Mouse (Mus musculus): Measurements from ENCODE around the gene Zfp146. TPM values are rescaled to one million over a fixed set of nuclear protein-coding genes. Genes with fewer than 3 reads are reported as not detected.
"Not testable (repeated sequence)": the region's sequence is repeated elsewhere in the genome, so short reads cannot be mapped to it uniquely, and the experiment has no call there.

Zfp146 gene
- polyA plus RNA-seq, 1 experiment from 2014 or later, result 18.0 TPM

DNA sequence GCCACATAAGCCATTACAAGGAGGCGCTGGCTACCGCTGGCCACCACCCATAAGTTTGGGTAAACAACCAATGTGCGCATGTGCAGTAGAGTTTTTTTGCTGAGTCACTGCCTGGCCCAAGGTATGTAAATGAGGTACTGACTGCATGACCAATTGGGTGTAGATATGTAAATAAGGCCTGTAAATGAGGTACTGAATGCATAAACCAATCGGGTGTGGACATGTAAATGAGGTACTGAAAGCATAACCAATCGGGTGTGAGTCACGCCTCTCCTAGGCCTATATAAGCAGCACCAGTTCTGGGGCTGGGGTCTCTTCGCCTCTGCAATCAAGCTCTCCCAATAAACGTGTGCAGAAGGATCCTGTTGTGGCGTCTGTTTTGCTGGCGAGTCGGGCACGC, 51.6 kb downstream of the Zfp146 start:
- H3K4me3 ChIP-seq (replicated peaks; ENCODE audit: low read length); ATAC-seq; H3K27ac ChIP-seq (ENCODE audit: low read length); H3K9me3 ChIP-seq (ENCODE audit: control insufficient read depth, low read length); H3K36me3 ChIP-seq (ENCODE audit: control insufficient read depth, insufficient read depth); H3K4me2 ChIP-seq (ENCODE audit: low read length); H3K4me1 ChIP-seq (replicated peaks; ENCODE audit: control insufficient read depth, insufficient read depth, low read length); H3K27me3 ChIP-seq (replicated peaks; ENCODE audit: control insufficient read depth, insufficient read depth, low read length); H3K9ac ChIP-seq (replicated peaks; ENCODE audit: low read depth, low read length): not testable (repeated sequence)
- 93% methylated on average over 12 of the region's 12 CpGs for WGBS

DNA sequence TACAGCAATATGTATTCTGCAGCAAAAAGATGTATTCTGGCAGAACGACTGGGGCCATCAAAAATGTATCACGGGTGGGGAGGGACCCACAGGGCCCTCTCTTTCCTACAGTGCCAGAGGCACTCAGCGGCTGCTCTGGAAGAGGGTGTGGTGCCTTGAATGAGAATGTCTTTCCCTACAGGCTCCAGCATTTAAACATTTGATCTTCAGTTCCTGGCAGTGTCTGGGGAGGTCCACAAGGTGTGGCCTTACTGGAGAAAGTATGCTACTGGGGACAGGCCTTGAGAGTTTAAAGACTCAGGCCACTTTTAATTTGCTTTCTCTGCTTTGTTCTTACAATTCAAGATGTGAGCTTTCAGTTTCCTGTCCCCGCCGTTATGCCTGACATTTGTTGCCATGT, 53.5 kb downstream of the Zfp146 start:
- ATAC-seq, result no peak
- WGBS, result 97% methylated on average over 5 of the region's 5 CpGs

More for the DNA sequence above, 53.5 kb downstream of the Zfp146 start:
- no peak overlapping the region for H3K4me2 ChIP-seq (ENCODE audit: low read length)
- H3K36me3 ChIP-seq (ENCODE audit: control insufficient read depth, insufficient read depth), result no peaks in the 10 kb centered on the region
- H3K9me3 ChIP-seq (ENCODE audit: control insufficient read depth, low read length), result 0 out of 2 replicates have a peak, but pooled peaks cover 4% of the 10 kb centered on the region
- no peak overlapping the region for H3K9ac ChIP-seq (replicated peaks; ENCODE audit: low read depth, low read length)
- peaks cover 2% of the 10 kb centered on the region; the same call in 1 of the 2 replicates for H3K4me1 ChIP-seq (replicated peaks; ENCODE audit: control insufficient read depth, insufficient read depth, low read length)
- no peaks in the 10 kb centered on the region for H3K27me3 ChIP-seq (replicated peaks; ENCODE audit: control insufficient read depth, insufficient read depth, low read length)
- no peak overlapping the region for H3K27ac ChIP-seq (ENCODE audit: low read length)
- H3K4me3 ChIP-seq (replicated peaks; ENCODE audit: low read length), result no peak overlapping the region

Other genes starting within 250 kb of the Zfp146 start
- 22.3 and 24.3 TPM in 2 replicates for gene Zfp74, start 215.7 kb downstream of the Zfp146 start, polyA plus RNA-seq (2015; fragmentation: Nextera tagmentation; extraction: Ambion mirVana)
- gene Zfp568, start 185.8 kb downstream of the Zfp146 start, polyA plus RNA-seq (2015; fragmentation: Nextera tagmentation; extraction: Ambion mirVana), result 3.0 and 4.2 TPM in 2 replicates
- gene Zfp14, start 118.4 kb downstream of the Zfp146 start, polyA plus RNA-seq (2015; fragmentation: Nextera tagmentation; extraction: Ambion mirVana), result 14.2 and 14.7 TPM in 2 replicates
- 16.4 and 17.5 TPM in 2 replicates for gene Zfp82, start 96.8 kb downstream of the Zfp146 start, polyA plus RNA-seq (2015; fragmentation: Nextera tagmentation; extraction: Ambion mirVana)
- 2.5 and 3.3 TPM in 2 replicates for gene Gm26920, start 79.3 kb downstream of the Zfp146 start, polyA plus RNA-seq (2015; fragmentation: Nextera tagmentation; extraction: Ambion mirVana)
- 20.6 and 22.1 TPM in 2 replicates for gene Zfp566, start 79.2 kb downstream of the Zfp146 start, polyA plus RNA-seq (2015; fragmentation: Nextera tagmentation; extraction: Ambion mirVana)
- gene Zfp260, start 75.0 kb downstream of the Zfp146 start, polyA plus RNA-seq (2015; fragmentation: Nextera tagmentation; extraction: Ambion mirVana), result 112 and 137 TPM in 2 replicates
- gene Zfp382, start 47.8 kb downstream of the Zfp146 start, polyA plus RNA-seq (2015; fragmentation: Nextera tagmentation; extraction: Ambion mirVana), result 30.6 and 32.5 TPM in 2 replicates
- 2.4 and 4.1 TPM in 2 replicates for gene Cox7a1, start 14.4 kb upstream of the Zfp146 start, polyA plus RNA-seq (2015; fragmentation: Nextera tagmentation; extraction: Ambion mirVana)
- 59.7 and 68.4 TPM in 2 replicates for gene Capns1, start 29.1 kb upstream of the Zfp146 start, polyA plus RNA-seq (2015; fragmentation: Nextera tagmentation; extraction: Ambion mirVana)
- gene Polr2i, start 62.2 kb upstream of the Zfp146 start, polyA plus RNA-seq (2015; fragmentation: Nextera tagmentation; extraction: Ambion mirVana), result 160 and 165 TPM in 2 replicates
- 358 and 393 TPM in 2 replicates for gene Tbcb, start 62.5 kb upstream of the Zfp146 start, polyA plus RNA-seq (2015; fragmentation: Nextera tagmentation; extraction: Ambion mirVana)
- not detected in 2 replicates for gene Ovol3, start 66.0 kb upstream of the Zfp146 start, polyA plus RNA-seq (2015; fragmentation: Nextera tagmentation; extraction: Ambion mirVana)
- gene Thap8, start 110.3 kb upstream of the Zfp146 start, polyA plus RNA-seq (2015; fragmentation: Nextera tagmentation; extraction: Ambion mirVana), result 0.36 and 0.42 TPM in 2 replicates
- 6.2 and 8.2 TPM in 2 replicates for gene Wdr62, start 110.7 kb upstream of the Zfp146 start, polyA plus RNA-seq (2015; fragmentation: Nextera tagmentation; extraction: Ambion mirVana)
- 129 and 145 TPM in 2 replicates for gene Clip3, start 122.0 kb upstream of the Zfp146 start, polyA plus RNA-seq (2015; fragmentation: Nextera tagmentation; extraction: Ambion mirVana)
- gene Alkbh6, start 139.0 kb upstream of the Zfp146 start, polyA plus RNA-seq (2015; fragmentation: Nextera tagmentation; extraction: Ambion mirVana), result 93.6 and 104 TPM in 2 replicates
- 8.5 and 11.7 TPM in 2 replicates for gene Syne4, start 145.1 kb upstream of the Zfp146 start, polyA plus RNA-seq (2015; fragmentation: Nextera tagmentation; extraction: Ambion mirVana)
- not detected in 2 replicates for gene E130208F15Rik, start 152.0 kb upstream of the Zfp146 start, polyA plus RNA-seq (2015; fragmentation: Nextera tagmentation; extraction: Ambion mirVana)
- 18.0 and 19.3 TPM in 2 replicates for gene Sdhaf1, start 154.1 kb upstream of the Zfp146 start, polyA plus RNA-seq (2015; fragmentation: Nextera tagmentation; extraction: Ambion mirVana)
- 10.4 and 13.4 TPM in 2 replicates for gene Lrfn3, start 193.0 kb upstream of the Zfp146 start, polyA plus RNA-seq (2015; fragmentation: Nextera tagmentation; extraction: Ambion mirVana)
- gene Tyrobp, start 244.0 kb upstream of the Zfp146 start, polyA plus RNA-seq (2015; fragmentation: Nextera tagmentation; extraction: Ambion mirVana), result 14.0 and 19.1 TPM in 2 replicates